In genomic region chr2:91984439-91984838, GRCm38 (mm10) we compare ENCODE assay signal across 8 mouse cellular contexts. TPM values are rescaled to one million over a fixed set of nuclear protein-coding genes. Genes with fewer than 3 reads are reported as not detected.
DNase-seq lines count a peak whose midpoint lies in the region; ATAC-seq lines count a peak whose summit lies in the region.

No protein-coding gene starts in this region.

- no peak overlapping the region for H3K9ac ChIP-seq in stomach, embryonic 14.5 days (replicated peaks; ENCODE audit: low read depth, low read length)

- peak overlapping the region; percentile 83; the same call in 1 of the 2 replicates for H3K27ac ChIP-seq in stomach, embryonic 14.5 days (ENCODE audit: low read length)

- peak overlapping the region; percentile 91 for H3K4me3 ChIP-seq in megakaryocyte, embryonic 14.5 days (replicated peaks)
- H3K4me3 ChIP-seq in stomach, embryonic 14.5 days (ENCODE audit: low read depth, low read length): no peak overlapping the region

- peak overlapping the region; percentile 27 for H3K4me2 ChIP-seq in stomach, embryonic 14.5 days (replicated peaks; ENCODE audit: low read depth, low read length)

- peak; percentile 92 for ATAC-seq in stomach, embryonic 14.5 days (ENCODE audit: insufficient number of reproducible peaks, insufficient read depth, low FRiP score, low read depth)

- peak; percentile 66 for DNase-seq in Muller cell, postnatal 12 days (ENCODE audit: inconsistent ontology term)
- DNase-seq in embryo, embryonic 11.5 days (ENCODE audit: low read depth, low spot score): peak; percentile 67
- DNase-seq in heart, postnatal 10 days: peak; percentile 71
- DNase-seq in kidney, postnatal 36 days: peak; percentile 87 to 95
- no peak for DNase-seq in right cerebral cortex, postnatal 14 days
- no peak for DNase-seq in layer of hippocampus, adult 8-10 months (ENCODE audit: low spot score in 2 of 2)

- WGBS in stomach, embryonic 14.5 days: 4% methylated on average over 12 of the region's 13 CpGs

- intact Hi-C loops in heart, postnatal 10 days (cut with DNase I): loop anchor here (2.0 kb wide), 1 partner anchor 20 kb away; no protein-coding TSS in a partner anchor

- H3K4me1 ChIP-seq in megakaryocyte, embryonic 14.5 days: peaks cover 74% of the 10 kb centered on the region
- H3K4me1 ChIP-seq in stomach, embryonic 14.5 days (ENCODE audit: control insufficient read depth, insufficient read depth, low read length): peaks cover 19% of the 10 kb centered on the region

- H3K9me3 ChIP-seq in megakaryocyte, embryonic 14.5 days: peaks cover 1% of the 10 kb centered on the region
- H3K9me3 ChIP-seq in stomach, embryonic 14.5 days (ENCODE audit: control insufficient read depth, low read depth, low read length): no peaks in the 10 kb centered on the region

- peaks cover 10% of the 10 kb centered on the region for H3K36me3 ChIP-seq in megakaryocyte, embryonic 14.5 days (replicated peaks; ENCODE audit: low read length)
- peaks cover 11% of the 10 kb centered on the region for H3K36me3 ChIP-seq in stomach, embryonic 14.5 days (ENCODE audit: control insufficient read depth, insufficient read depth, low read length)

- peaks cover 8% of the 10 kb centered on the region for H3K27me3 ChIP-seq in megakaryocyte, embryonic 14.5 days (replicated peaks)
- no peaks in the 10 kb centered on the region for H3K27me3 ChIP-seq in stomach, embryonic 14.5 days (ENCODE audit: control insufficient read depth, insufficient read depth, low read length)

RNA-seq across cellular contexts. Expression of gene Dgkz, which starts 8.8 kb away (rescaled TPM):
- 10 to 100 TPM; 64.3 to 85.9 TPM for total RNA-seq in heart, postnatal 10 days (2021)
- 303 and 682 TPM in 2 replicates for polyA plus RNA-seq in megakaryocyte, embryonic 14.5 days (2012; ENCODE audit: insufficient read depth, low replicate concordance)
- 45.4 and 47.9 TPM in 2 replicates for polyA plus RNA-seq in stomach, embryonic 14.5 days (2014; fragmentation: Nextera tagmentation; extraction: Ambion mirVana)
- total RNA-seq in layer of hippocampus, adult 8-10 months (2022): 100 to 1,000 TPM; 463 to 479 (median 474) TPM

RNA-seq across cellular contexts. Expression of gene Gm9821, which starts 38.9 kb away (rescaled TPM):
- not detected for total RNA-seq in heart, postnatal 10 days (2021)
- not detected in 2 replicates for polyA plus RNA-seq in megakaryocyte, embryonic 14.5 days (2012; ENCODE audit: insufficient read depth, low replicate concordance)
- polyA plus RNA-seq in stomach, embryonic 14.5 days (2014; fragmentation: Nextera tagmentation; extraction: Ambion mirVana): 1.2 and 1.4 TPM in 2 replicates
- not detected for total RNA-seq in layer of hippocampus, adult 8-10 months (2022)

RNA-seq across cellular contexts. Expression of gene Creb3l1, which starts 39.9 kb away (rescaled TPM):
- 10 to 100 TPM; 15.6 to 16.0 TPM for total RNA-seq in heart, postnatal 10 days (2021)
- 22.3 and 27.7 TPM in 2 replicates for polyA plus RNA-seq in megakaryocyte, embryonic 14.5 days (2012; ENCODE audit: insufficient read depth, low replicate concordance)
- polyA plus RNA-seq in stomach, embryonic 14.5 days (2014; fragmentation: Nextera tagmentation; extraction: Ambion mirVana): 33.2 and 35.2 TPM in 2 replicates
- total RNA-seq in layer of hippocampus, adult 8-10 months (2022): 1 to 10 TPM; 2.5 to 2.8 (median 2.7) TPM

RNA-seq across cellular contexts. Expression of gene Mdk, which starts 52.3 kb away (rescaled TPM):
- total RNA-seq in heart, postnatal 10 days (2021): 10 to 100 TPM; 51.5 to 56.1 TPM
- polyA plus RNA-seq in megakaryocyte, embryonic 14.5 days (2012; ENCODE audit: insufficient read depth, low replicate concordance): 45.5 and 59.2 TPM in 2 replicates
- 1,102 and 1,256 TPM in 2 replicates for polyA plus RNA-seq in stomach, embryonic 14.5 days (2014; fragmentation: Nextera tagmentation; extraction: Ambion mirVana)
- total RNA-seq in layer of hippocampus, adult 8-10 months (2022): 10 to 100 TPM; 21.4 to 27.8 (median 24.1) TPM

RNA-seq across cellular contexts. Expression of gene Chrm4, which starts 57.4 kb away (rescaled TPM):
- total RNA-seq in heart, postnatal 10 days (2021): under 1 TPM in 1 of 2 experiments, not detected in 1; 0.17 TPM
- 0.92 and 2.8 TPM in 2 replicates for polyA plus RNA-seq in megakaryocyte, embryonic 14.5 days (2012; ENCODE audit: insufficient read depth, low replicate concordance)
- polyA plus RNA-seq in stomach, embryonic 14.5 days (2014; fragmentation: Nextera tagmentation; extraction: Ambion mirVana): 0.17 TPM in 1 of 2 replicates, not detected in the other
- 10 to 100 TPM; 27.0 to 29.9 (median 29.1) TPM for total RNA-seq in layer of hippocampus, adult 8-10 months (2022)

Comparison
In these comparisons a context has a peak if more than half of its experiments do, and no peak if none do; other contexts are left out.
1. DNase-seq: peak in Muller cell, postnatal 12 days (single experiment), embryo, embryonic 11.5 days (single experiment), heart, postnatal 10 days (2 of 2) and kidney, postnatal 36 days (2 of 2); none in right cerebral cortex, postnatal 14 days (single experiment) and layer of hippocampus, adult 8-10 months (0 of 2).
2. RNA of gene Dgkz, which starts 8.8 kb away (total RNA-seq): 463 to 479 TPM in layer of hippocampus, adult 8-10 months; 64.3 to 85.9 TPM in heart, postnatal 10 days; every median in the first group is over 4 times any median in the second.
3. RNA of gene Creb3l1, which starts 39.9 kb away (total RNA-seq): 15.6 to 16.0 TPM in heart, postnatal 10 days; 2.5 to 2.8 TPM in layer of hippocampus, adult 8-10 months; every median in the first group is over 4 times any median in the second.